Mouse (Mus musculus) CH12.LX (cell line): Measurements from ENCODE around the gene Vsig10.

Source experiments
- CTCF ChIP-seq, 2 experiments: IDR thresholded peaks in 1 of 2; conservative IDR thresholded peaks in 1 of 2; 2 replicates each; pipeline ENCODE4 v1.5.1; 2011 to 2012; ENCODE audit warnings: low read depth in 2 of 2, low read length in 2 of 2, improper control_type of control experiment in 1 of 2, inconsistent platforms in 1 of 2, mild to moderate bottlenecking in 1 of 2, moderate library complexity in 1 of 2
- POLR2A ChIP-seq: IDR thresholded peaks from 2 replicates; pipeline ENCODE4 v1.6.1; 2011; ENCODE audit warnings: low read depth, mild to moderate bottlenecking, improper control_type of control experiment, low read length
- POLR2AphosphoS2 ChIP-seq: IDR thresholded peaks from 2 replicates; pipeline ENCODE4 v1.6.1; 2011; ENCODE audit warnings: low read depth, low read length, improper control_type of control experiment
- SMC3 ChIP-seq: IDR thresholded peaks from 2 replicates; pipeline ENCODE4 v1.6.1; 2011; ENCODE audit warnings: low read depth, low read length, improper control_type of control experiment
- USF1 ChIP-seq: IDR thresholded peaks from 2 replicates; pipeline ENCODE4 v1.6.1; 2014; ENCODE audit warnings: low read depth, mild to moderate bottlenecking, inconsistent platforms, low read length, improper control_type of control experiment
- USF2 ChIP-seq: conservative IDR thresholded peaks from 2 replicates; pipeline ENCODE4 v1.6.1; 2011; ENCODE audit warnings: low read depth, low read length, improper control_type of control experiment
- ZC3H11A ChIP-seq: IDR thresholded peaks from 2 replicates; pipeline ENCODE4 v1.6.1; 2012; ENCODE audit warnings: low read depth, mild to moderate bottlenecking, inconsistent platforms, low read length, improper control_type of control experiment
- ZKSCAN1 ChIP-seq: IDR thresholded peaks from 2 replicates; pipeline ENCODE4 v1.6.1; 2012; ENCODE audit warnings: low read depth, inconsistent platforms, low read length, improper control_type of control experiment, borderline replicate concordance

DNA sequence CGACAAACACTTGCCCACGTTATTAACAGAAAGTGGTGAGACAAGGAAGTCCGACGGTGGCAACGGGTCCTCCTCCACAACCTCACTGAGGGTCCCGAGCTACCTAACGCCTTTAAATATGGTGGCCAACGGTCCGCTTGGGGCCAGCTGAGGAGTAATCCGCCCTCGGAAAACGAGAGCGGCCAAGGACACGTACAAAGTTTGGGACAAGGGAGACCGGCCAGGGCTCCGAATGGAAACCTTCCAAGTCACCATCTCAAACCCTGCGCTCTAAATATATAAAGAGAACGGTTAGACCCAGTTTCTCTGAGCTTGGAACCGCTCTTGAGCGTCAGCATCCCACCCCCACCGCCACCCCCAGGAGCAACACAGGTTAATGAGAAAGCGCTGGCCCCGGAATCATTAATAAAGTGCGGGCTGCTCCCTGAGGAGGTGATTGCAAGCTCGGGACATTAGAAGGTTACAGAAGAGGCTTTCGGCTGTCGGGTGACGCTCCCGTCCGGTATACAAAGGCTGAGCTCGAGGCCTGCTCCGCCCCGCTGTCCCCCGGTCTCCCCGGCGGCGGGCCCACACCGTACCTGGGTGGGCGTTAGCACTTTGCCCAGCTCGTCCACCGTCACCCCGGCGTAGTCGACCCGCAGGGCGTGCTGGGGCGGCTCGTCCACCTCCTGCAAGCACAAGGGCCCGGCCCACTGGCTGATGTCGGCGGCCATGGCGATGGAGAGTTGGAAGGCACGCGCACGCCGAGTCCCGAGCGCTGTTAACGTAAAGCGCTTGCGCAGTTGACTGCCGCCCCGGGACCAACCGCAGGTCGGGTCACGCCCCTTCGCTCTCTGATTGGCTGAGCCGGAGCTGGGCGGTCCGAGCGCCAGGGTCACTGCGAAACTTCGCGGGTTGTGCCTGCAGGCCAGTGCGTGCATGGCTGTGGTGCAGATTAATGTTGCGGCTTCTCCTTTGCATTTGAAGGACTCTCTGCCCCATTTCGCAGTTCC, 31.8 kb upstream of the Vsig10 start, which contains the start of gene Pebp1:
- no peak for TF ChIP-seq POLR2AphosphoS2
- no peak for TF ChIP-seq USF2
- no peak for TF ChIP-seq CTCF (conservative IDR thresholded peaks at IDR 0.05 in 1 of 2, IDR thresholded peaks at IDR 0.05 in 1 of 2; ENCODE audit: low read depth in 2 of 2, low read length in 2 of 2)
- no peak for TF ChIP-seq ZC3H11A
- peak; percentile 71 for TF ChIP-seq POLR2A
- no peak for TF ChIP-seq ZKSCAN1
- no peak for TF ChIP-seq SMC3
- no peak for TF ChIP-seq USF1
